Mouse (Mus musculus) neutrophil, adult 59 days (primary cell): ENCODE results near the gene Lta. TPM values are rescaled to one million over a fixed set of nuclear protein-coding genes. Genes with fewer than 3 reads are reported as not detected.

Experiments
- total RNA-seq, 2 experiments: library from RNA; stranded (reverse); gene quantifications; 1 replicate in 1 of 2; 2 replicates in 1 of 2; pipeline ENCODE4 v1.2.4; 2023

Gene Lta
- under 1 TPM in 1 of 2 experiments, not detected in 1; 0.26 TPM for total RNA-seq

DNA sequence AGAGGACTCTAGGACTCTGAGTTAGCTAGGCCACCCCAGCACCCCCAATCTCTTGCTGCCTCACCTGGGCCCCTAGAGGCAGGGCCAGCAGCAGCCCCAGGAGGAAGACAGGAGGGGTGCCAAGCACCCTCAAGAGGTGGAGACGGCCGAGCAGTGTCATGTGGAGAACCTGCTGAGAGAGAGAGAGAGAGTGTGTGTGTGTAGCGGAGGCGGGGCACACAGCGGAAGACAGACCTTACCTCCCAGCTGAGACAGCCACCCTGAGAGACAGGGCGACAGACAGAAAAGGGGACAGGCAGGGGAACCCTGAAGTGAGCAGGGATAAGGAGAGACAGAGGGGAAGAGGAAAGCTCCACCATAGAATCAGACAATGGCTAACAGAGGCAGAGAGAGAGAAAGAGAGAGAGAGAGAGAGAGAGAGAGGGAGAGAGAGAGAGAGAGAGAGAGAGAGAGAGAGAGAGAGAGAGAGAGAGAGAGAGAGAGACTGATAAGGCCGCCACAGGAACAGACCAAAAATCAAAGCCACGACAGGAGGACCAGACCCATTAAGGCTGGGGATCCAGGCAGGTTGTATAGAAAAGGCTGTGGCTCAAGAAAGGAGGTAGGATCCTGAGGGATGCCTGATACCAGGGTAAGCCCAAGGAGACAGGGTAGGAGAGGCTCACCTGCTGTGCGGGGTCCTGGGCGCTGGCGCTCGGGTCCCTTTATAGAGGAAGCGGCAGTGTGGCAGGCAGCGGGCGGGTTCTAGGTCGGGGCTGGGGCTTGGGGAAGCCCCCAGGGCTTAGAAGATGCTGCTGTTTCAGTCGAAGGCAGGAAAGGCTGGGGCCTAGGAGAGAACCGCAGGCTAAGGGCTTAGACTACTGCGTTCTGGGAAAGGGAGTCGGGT lies at the start of gene Lta:
Gene Lta (minus strand): TSS at position 858 of the 886 bp plus-strand sequence.

DNA sequence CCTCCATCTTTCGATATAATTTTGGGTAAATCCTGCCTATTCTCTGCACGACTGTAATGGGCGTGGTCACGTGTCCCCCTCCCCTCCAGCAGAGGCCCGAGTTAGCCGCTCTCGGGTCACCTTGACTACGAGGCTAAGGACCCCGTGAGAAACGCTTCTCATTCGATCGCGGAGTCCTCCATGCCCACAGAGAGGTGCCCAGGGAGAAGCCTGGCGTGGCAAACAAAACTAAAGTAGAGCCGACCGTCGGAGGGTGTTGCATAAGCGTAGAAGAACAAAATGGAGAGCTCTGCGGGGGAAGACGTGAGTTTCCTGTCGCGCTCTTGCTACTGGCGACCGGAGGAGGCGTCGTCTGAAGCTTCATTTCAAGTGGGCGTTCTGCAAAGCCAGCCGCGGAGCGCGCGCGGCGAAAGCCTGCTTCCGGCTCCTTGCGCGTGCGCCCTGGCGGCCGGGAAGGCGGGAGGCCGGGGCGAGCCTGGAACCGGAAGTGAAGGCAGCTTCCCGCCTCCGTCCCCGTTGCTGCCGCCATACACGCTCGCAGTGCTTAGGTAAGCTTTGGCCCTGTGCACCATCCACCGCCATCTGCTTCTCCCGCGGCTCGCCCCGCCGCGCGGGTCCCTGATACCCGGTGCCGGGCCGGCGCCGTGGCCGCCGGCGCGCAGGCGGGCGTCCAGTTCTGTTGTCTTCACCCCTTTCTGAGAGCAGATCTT lies 36.3 kb upstream of the Lta start, which contains the start of gene Ddx39b:
Gene Ddx39b (plus strand): TSS at position 442 of the 710 bp plus-strand sequence.

DNA sequence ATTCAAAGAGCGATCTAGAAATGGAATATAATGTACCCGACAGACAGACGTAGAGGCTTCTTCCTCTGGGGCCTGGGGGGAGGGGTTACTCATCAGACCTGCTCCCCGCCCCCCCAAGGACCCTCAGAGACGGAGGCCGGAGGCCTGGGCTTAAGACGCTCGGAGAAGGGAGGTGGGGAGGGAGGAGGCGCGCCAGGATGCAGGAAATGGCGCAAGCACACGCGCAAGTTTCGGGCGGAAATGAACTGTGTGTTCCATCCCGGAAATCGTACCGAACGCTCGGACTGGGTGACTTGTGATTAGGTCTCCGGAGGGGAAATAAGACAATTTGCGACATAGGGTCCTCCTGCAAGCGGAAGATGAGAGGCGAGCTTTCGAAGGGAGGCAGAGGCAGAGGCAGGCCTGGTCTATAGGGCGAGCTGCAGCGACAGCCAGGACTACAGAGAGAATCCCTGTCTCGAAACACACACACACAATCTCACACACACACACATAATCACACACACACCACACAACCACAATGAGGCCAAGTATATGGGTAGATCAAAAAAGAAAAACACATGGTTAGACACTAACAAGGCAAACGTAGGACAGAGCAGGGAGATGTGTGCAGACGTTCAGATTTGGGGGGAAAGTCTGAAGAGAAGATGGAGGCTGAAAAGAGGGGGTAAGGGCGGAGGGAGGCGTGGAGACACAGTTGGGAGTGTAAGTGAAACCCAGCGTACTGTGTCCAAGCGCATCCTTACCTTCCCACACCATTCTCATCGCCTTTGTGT lies 30.7 kb upstream of the Lta start, which contains the start of gene Nfkbil1:
Gene Nfkbil1 (minus strand): TSS at position 179 of the 776 bp plus-strand sequence.

DNA sequence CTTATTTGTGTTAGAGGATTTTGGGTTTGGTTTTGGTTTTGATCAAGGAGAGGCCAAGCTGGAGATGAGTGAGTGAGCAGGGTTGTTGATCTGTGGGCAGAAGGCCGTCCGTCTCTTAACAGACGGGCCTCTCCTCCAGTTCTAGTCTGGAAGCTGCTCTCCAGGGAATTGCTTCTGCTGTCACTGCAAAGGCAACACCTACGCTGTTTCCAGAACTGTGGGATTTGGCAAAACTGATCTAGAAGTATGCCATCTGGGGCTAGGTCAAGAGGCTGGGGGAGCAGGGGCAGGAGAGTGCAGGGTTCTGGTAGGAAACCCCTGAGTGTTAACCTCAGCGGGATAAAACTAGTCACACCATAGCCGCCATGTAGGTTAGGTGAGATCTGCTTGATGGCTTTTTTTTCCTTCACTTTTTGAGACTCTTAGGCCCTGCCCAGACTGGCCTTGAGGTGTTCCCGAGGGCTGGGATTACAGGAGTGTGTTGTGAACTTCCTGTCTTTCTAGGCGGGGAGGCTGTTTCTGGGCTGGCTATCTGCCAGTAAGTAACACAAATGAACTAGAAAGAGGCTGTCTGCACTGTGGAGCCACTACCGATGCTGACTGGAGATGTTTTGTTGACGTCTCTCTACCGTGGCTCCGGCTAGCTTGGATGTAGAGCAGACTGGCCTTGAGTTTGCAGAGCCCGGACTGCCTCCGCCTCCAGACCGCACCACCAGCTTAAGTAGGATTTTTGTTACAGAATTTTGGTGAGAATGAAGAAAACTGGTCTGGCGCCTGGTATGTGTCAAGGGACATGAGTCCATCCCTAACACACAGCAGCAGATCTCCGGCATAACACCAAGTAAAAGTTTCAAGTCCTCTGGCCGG lies 28.2 kb upstream of the Lta start, which contains the start of gene Atp6v1g2:
Gene Atp6v1g2 (plus strand): TSS at position 547 of the 867 bp plus-strand sequence.

GRCm38 (mm10) chr17:35220156-35220952 lies 15.2 kb upstream of the Lta start, which contains the start of gene Gm16181:
TSS of gene Gm16181 (plus strand) at chr17:35220834.

DNA sequence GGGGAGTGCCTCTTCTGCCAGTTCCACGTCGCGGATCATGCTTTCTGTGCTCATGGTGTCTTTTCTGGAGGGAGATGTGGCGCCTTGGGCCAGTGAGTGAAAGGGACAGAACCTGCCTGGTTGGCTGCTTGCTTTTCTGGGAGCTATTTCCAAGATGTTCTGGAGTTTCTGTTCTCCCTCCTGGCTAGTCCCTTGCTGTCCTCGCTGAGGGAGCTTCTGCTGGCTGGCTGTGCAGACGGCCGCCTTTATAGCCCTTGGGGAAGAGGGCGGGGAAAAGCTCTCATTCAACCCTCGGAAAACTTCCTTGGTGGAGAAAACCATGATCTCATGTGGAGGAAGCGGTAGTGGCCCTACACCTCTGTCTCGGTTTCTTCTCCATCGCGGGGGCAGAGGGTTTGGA lies 3.4 kb downstream of the Lta start, which contains the start of gene Tnf:
Gene Tnf (minus strand): TSS at position 221 of the 400 bp plus-strand sequence.

DNA sequence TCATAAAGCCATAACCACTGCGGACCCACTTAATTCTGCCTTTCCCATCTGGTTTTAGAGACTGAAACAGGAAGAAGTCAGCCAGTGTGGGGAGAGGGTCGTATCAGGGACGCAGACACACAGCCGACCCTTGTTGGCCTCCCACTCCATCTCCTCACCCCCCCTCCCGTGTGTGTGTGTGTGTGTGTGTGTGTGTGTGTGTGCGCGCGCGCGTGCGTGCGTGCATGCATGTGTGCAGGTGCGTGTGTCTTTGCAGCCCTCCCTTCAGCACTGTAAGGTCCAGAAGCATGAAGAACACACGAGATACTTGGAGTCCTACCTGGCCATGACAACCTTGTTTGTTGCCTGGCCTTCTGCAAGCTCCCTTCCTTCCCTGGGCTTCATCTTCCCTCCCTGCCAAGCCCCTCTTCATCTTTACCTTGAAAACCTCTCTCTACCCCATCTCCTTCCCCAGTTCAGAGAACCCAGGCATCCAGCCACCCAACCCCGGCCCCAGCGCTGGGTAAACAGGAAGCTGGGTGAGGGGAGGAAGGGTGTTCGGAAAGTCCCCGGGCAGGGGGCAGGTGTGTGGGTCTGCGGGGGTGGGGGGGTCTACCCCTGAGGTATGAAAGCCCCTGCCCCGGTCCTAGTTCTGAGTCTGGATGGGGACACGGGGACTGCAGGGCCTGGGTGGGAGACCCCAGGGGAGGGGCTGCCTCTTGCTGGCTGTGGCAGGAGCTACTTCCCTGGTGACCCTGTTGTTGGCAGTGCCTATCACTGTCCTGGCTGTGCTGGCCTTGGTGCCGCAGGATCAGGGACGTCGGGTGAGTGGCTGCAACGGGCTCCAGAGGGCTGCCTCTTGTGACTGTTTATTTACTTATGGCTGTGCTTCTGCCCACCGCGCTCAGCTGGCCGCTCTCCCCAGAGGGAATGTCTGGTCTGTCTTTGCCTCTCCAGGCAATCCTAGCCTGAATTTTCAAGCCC lies 11.0 kb downstream of the Lta start, which contains the start of gene Ltb:
Gene Ltb (plus strand): TSS at position 559 of the 963 bp plus-strand sequence.

GRCm38 (mm10) chr17:35187959-35188610 lies 17.1 kb downstream of the Lta start, which contains the start of gene Lst1:
TSS of gene Lst1 (minus strand) at chr17:35188439.

DNA sequence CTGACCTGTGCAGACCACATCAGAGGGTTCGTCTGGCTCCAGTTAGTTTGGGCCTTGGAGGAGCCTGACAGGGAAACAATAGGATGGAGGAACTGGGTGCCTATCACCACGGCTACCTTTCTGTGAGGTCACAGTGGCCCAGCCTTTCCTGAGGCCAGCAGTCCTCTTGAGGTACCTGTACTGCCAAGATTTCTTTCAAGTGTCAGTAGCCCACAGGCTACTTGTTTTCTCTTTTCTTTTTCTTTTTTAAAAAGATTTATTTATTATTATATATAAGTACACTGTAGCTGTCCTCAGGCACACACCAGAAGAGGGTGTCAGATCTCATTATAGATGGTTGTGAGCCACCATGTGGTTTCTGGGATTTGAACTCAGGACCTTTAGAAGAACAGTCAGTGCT lies 29.2 kb downstream of the Lta start, which contains the start of gene Aif1:
Gene Aif1 (minus strand): TSS at position 101 of the 400 bp plus-strand sequence.

DNA sequence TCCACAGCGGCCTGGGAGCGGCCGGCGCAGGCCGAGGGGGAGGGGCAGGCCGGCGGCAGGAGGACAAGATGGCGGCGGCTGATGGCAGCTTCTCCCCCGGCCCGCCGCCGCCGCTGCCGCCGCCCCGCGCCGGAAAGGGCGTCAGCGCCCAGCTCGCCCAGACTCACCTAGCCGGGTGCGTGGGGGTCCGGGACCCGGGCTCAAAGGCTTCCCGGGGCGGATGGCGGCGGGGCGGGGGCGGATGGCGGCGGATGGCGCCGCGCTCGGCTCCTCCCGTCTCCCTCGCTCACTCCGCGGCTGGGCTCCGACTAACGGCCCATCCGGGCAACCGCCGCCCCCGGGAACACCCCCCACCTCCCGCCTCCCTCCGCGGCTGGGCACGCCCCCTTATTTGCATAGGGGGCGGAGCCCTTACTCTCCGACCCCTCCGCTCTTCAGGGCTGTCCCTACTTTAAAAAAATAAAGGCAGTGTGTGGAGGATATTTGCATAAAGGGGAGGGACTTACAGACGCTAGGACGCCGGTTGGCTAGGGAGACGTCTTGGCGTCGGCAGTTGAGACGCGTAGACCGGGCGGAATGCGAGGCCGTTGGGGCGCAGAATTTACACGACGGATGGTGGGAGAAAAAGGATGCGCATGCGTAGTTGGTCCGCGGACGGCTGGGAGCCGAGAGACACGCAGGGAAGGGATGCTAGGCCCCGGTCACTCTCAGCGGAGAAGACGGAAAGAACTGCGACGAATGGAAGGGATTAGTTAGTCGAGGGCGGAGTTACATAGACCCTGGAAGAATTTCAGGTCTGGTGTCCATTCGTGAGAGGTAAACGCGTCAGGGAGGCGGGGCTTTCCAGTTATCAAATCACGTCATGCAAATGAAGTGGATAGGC lies 40.3 kb downstream of the Lta start, which contains the start of gene Prrc2a:
Gene Prrc2a (minus strand): TSS at position 330 of the 883 bp plus-strand sequence.

Other genes with a start within 250 kb of the Lta start
- gene Hspa1b, start 246.1 kb downstream of the Lta start, total RNA-seq: 10 to 100 TPM in 1 of 2 experiments, 1 to 10 TPM in 1; 6.4 to 28.6 TPM
- gene Gm20481, start 235.4 kb downstream of the Lta start, total RNA-seq: not detected
- gene Hspa1a, start 233.2 kb downstream of the Lta start, total RNA-seq: 10 to 100 TPM; 14.6 to 41.1 TPM
- not detected for gene Hspa1l, start 232.6 kb downstream of the Lta start, total RNA-seq
- 10 to 100 TPM; 29.9 to 39.2 TPM for gene Lsm2, start 223.5 kb downstream of the Lta start, total RNA-seq
- 10 to 100 TPM; 61.3 to 70.3 TPM for gene Vars, start 204.4 kb downstream of the Lta start, total RNA-seq
- not detected for gene Vwa7, start 188.8 kb downstream of the Lta start, total RNA-seq
- gene Sapcd1, start 177.3 kb downstream of the Lta start, total RNA-seq: under 1 TPM; 0.82 to 0.84 TPM
- gene Msh5, start 158.6 kb downstream of the Lta start, total RNA-seq: 1 to 10 TPM; 6.7 to 8.8 TPM
- 100 to 1,000 TPM; 271 to 302 TPM for gene Clic1, start 155.4 kb downstream of the Lta start, total RNA-seq
- 1 to 10 TPM; 3.4 to 4.6 TPM for gene Ddah2, start 146.3 kb downstream of the Lta start, total RNA-seq
- not detected for gene Ly6g6c, start 140.0 kb downstream of the Lta start, total RNA-seq
- under 1 TPM; 0.64 to 0.93 TPM for gene Mpig6b, start 139.2 kb downstream of the Lta start, total RNA-seq
- gene Ly6g6e, start 128.4 kb downstream of the Lta start, total RNA-seq: not detected
- not detected for gene Ly6g6d, start 127.3 kb downstream of the Lta start, total RNA-seq
- under 1 TPM; 0.31 to 0.55 TPM for gene Ly6g6f, start 119.7 kb downstream of the Lta start, total RNA-seq
- 10 to 100 TPM; 48.8 to 54.6 TPM for gene Abhd16a, start 116.1 kb downstream of the Lta start, total RNA-seq
- gene Ly6g5c, start 97.1 kb downstream of the Lta start, total RNA-seq: not detected
- 10 to 100 TPM; 15.2 to 16.0 TPM for gene Ly6g5b, start 89.9 kb downstream of the Lta start, total RNA-seq
- 10 to 100 TPM; 25.6 to 26.4 TPM for gene Gpank1, start 83.9 kb downstream of the Lta start, total RNA-seq
- 100 to 1,000 TPM; 171 to 190 TPM for gene Csnk2b, start 83.3 kb downstream of the Lta start, total RNA-seq
- gene D17H6S53E, start 79.0 kb downstream of the Lta start, total RNA-seq: 10 to 100 TPM; 17.0 to 23.1 TPM
- gene Apom, start 73.3 kb downstream of the Lta start, total RNA-seq: not detected
- 100 to 1,000 TPM; 245 to 298 TPM for gene Bag6, start 70.2 kb downstream of the Lta start, total RNA-seq
- gene Prrc2a, start 40.5 kb downstream of the Lta start, total RNA-seq: 100 to 1,000 TPM; 187 TPM
- gene Aif1, start 29.3 kb downstream of the Lta start, total RNA-seq: 10 to 100 TPM; 15.4 to 17.4 TPM
- 100 to 1,000 TPM; 614 to 632 TPM for gene Lst1, start 16.9 kb downstream of the Lta start, total RNA-seq
- gene Ltb, start 10.9 kb downstream of the Lta start, total RNA-seq: 10 to 100 TPM; 89.3 to 97.8 TPM
- gene Tnf, start 3.3 kb downstream of the Lta start, total RNA-seq: 10 to 100 TPM; 62.5 to 72.6 TPM
- gene Gm16181, start 15.5 kb upstream of the Lta start, total RNA-seq: under 1 TPM in 1 of 2 experiments, not detected in 1; 0.75 TPM
- 1 to 10 TPM; 2.2 to 3.4 TPM for gene Atp6v1g2, start 28.3 kb upstream of the Lta start, total RNA-seq
- gene Nfkbil1, start 30.4 kb upstream of the Lta start, total RNA-seq: 10 to 100 TPM; 21.5 to 22.1 TPM
- gene Ddx39b, start 36.4 kb upstream of the Lta start, total RNA-seq: 100 to 1,000 TPM; 206 to 207 TPM
- gene H2-D1, start 57.4 kb upstream of the Lta start, total RNA-seq: 1,000 to 10,000 TPM; 1,338 to 1,458 TPM
- gene H2-Q1, start 115.1 kb upstream of the Lta start, total RNA-seq: 1 to 10 TPM; 5.6 to 6.6 TPM
- 1 to 10 TPM; 6.4 to 7.1 TPM for gene H2-Q2, start 136.9 kb upstream of the Lta start, total RNA-seq
- 10 to 100 TPM; 62.2 to 73.9 TPM for gene H2-Q4, start 174.3 kb upstream of the Lta start, total RNA-seq
- 10 to 100 TPM; 12.6 to 13.8 TPM for gene H2-Q6, start 219.5 kb upstream of the Lta start, total RNA-seq
- gene H2-Q7, start 233.8 kb upstream of the Lta start, total RNA-seq: 10 to 100 TPM; 10.5 to 17.7 TPM